Mouse (Mus musculus) hindbrain, embryonic 14.5 days (tissue): ENCODE measurements around the gene Lama5. TPM values are rescaled to one million over a fixed set of nuclear protein-coding genes. Genes with fewer than 3 reads are reported as not detected.
A peak's percentile ranks its signal among the peaks of the same experiment; 100 is the strongest.

Source experiments
- ATAC-seq: fragments of 200-750 bp; cut with Nextera tagmentation; 2 replicates; pipeline ENCODE4 v1.8.0; 2017; ENCODE audit warnings: moderate number of reproducible peaks, mild to moderate bottlenecking, moderate TSS enrichment, moderate library complexity; ENCODE audit not compliant: low FRiP score
- DNase-seq: peaks from one replicate; pipeline ENCODE4 v3.0.0-alpha.2; 2015; ENCODE audit warnings: low spot score
- H3K27ac ChIP-seq: fragments of 300-500 bp; sonication (generic); 2 replicates; pipeline ENCODE4 v1.5.1; 2014; ENCODE audit warnings: mild to moderate bottlenecking, moderate library complexity
- H3K27me3 ChIP-seq: fragments of 300-500 bp; sonication (generic); 2 replicates; pipeline ENCODE4 v1.6.1; 2014; ENCODE audit warnings: mild to moderate bottlenecking, low read length, mixed read lengths; ENCODE audit not compliant: control insufficient read depth, insufficient read depth
- H3K36me3 ChIP-seq: fragments of 300-500 bp; sonication (generic); replicated peaks from 2 replicates; pipeline ENCODE4 v1.6.1; 2014; ENCODE audit not compliant: control insufficient read depth, insufficient read depth
- H3K4me1 ChIP-seq: fragments of 300-500 bp; sonication (generic); replicated peaks from 2 replicates; pipeline ENCODE4 v1.6.1; 2014; ENCODE audit warnings: antibody characterized with exemption, low read length, mixed read lengths; ENCODE audit not compliant: control insufficient read depth, insufficient read depth
- H3K4me2 ChIP-seq: fragments of 300-500 bp; sonication (generic); replicated peaks from 2 replicates; pipeline ENCODE4 v1.6.1; 2014; ENCODE audit warnings: mild to moderate bottlenecking, moderate library complexity
- H3K4me3 ChIP-seq: fragments of 300-500 bp; sonication (generic); replicated peaks from 2 replicates; pipeline ENCODE4 v1.5.1; 2014; ENCODE audit warnings: mild to moderate bottlenecking, low read length
- H3K9ac ChIP-seq: fragments of 300-500 bp; sonication (generic); 2 replicates; pipeline ENCODE4 v1.6.1; 2014
- H3K9me3 ChIP-seq: fragments of 300-500 bp; sonication (generic); 2 replicates; pipeline ENCODE4 v1.6.1; 2016; ENCODE audit warnings: low read length; ENCODE audit not compliant: control insufficient read depth
- WGBS: fragments of 180-500 bp; shearing (Covaris S2); extraction: QIAGEN DNeasy Blood & Tissue Kit; methylation state at CpG from one replicate; pipeline ENCODE4 v1.1.7; 2014; 5-methylcytosine and 5-hydroxymethylcytosine counted together
- polyA plus RNA-seq: library from polyadenylated mRNA; unstranded; fragments of >200 nt; fragmentation: Nextera tagmentation; extraction: Ambion mirVana; gene quantifications from 2 replicates; pipeline ENCODE4 v1.2.1, GENCODE M21; 2014

Lama5 gene
- polyA plus RNA-seq, 1 experiment from 2014 or later, result 2.9 TPM

DNA sequence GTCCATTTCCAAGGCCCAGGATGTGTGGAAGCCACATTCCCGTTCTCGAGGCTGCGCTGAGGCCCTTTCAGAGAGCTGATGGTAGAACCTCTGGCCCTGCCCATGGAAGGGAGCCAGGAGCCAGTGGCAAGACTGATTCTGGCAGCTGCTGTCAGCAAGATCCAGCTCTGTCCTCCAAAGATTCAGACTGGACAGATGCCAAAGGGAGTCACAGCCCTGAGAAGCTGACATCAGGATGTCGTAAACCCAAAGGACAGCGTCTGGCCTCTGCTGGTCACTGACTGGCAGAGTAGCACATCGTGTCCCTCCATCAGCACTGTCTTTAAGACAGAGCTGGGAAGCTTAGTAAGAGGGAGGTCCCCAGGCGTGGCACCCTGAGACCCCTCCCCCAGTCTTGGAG, 2.9 kb upstream of the Lama5 start:
- Histone ChIP-seq H3K27ac (no peak overlapping the region), H3K4me1 (peaks cover 14% of the 10 kb centered on the region), H3K9ac (no peak overlapping the region), H3K4me2 (no peak overlapping the region), H3K4me3 (no peak overlapping the region), H3K36me3 (no peaks in the 10 kb centered on the region), H3K9me3 (no peaks in the 10 kb centered on the region), H3K27me3 (peaks cover 31% of the 10 kb centered on the region)
- WGBS, result 51% methylated on average over 7 of the region's 7 CpGs
- ATAC-seq (no peak), DNase-seq (no peak)

DNA sequence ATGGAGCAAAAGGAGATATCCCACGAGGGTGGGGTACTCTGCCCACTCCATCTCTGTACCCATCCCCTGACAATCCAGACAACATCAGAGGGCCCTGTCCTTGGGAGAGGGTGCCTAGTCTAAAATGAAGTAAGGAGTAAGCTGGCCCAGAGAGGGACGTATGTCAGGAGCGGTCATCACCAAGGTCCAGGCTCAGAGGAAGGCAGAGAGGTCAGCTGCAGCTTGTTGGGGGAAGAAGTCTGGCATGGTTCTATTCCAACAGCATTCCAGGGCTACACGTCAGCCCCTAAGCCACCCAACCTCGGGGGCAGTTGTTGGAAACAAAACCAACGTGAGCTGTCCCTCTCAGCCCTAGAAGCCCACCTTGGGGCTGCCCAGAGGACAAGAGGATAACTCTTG, 2.4 kb upstream of the Lama5 start:
- H3K4me1 ChIP-seq, result peaks cover 14% of the 10 kb centered on the region
- no peak for ATAC-seq
- H3K9me3 ChIP-seq, result no peaks in the 10 kb centered on the region
- no peak for DNase-seq
- no peaks in the 10 kb centered on the region for H3K36me3 ChIP-seq
- peaks cover 34% of the 10 kb centered on the region for H3K27me3 ChIP-seq
- no peak overlapping the region for H3K27ac ChIP-seq
- WGBS, result 57% methylated on average over 6 of the region's 6 CpGs
- no peak overlapping the region for H3K9ac ChIP-seq
- H3K4me2 ChIP-seq, result no peak overlapping the region
- H3K4me3 ChIP-seq, result no peak overlapping the region

DNA sequence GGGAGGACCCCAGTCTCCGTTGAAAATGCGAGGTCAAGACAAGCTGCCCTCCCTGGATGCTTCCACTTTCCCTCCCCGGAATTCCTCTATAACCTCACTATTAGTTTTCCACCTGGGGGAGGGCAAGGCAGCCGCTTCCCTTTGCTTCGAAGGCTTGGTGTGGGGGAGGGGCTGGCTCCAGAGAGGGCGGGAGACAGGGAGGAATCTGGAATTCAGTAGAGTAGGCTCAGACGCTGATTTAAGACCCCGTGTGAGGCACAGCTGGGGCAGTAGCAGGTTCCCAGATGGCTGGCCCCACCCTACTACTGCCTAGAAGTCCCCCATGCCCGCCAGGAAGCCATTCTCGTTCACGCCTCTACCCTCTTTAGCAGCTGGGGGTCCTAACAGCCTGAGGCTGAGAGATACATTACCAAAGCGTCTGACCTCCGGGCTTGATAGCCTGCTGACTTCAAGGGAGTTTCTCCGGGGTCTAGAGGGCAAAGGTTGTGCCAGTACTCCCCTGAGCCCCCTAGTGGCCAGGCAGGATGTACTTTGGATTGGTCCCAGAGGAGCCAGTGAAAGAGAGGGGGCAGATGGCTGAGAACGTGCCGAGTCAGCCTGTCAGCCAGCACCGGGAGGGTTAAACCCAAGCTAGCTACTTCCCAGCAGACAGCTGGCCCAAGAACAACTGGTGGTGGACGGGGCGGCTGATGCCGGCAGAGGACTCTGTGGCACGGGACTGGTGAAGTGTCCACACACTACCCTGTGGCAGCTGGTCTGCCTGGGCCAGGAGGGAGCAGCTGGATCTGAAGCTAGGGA, 1.8 kb upstream of the Lama5 start:
- H3K27me3 ChIP-seq, result peaks cover 34% of the 10 kb centered on the region
- H3K36me3 ChIP-seq, result no peaks in the 10 kb centered on the region
- H3K4me2 ChIP-seq, result peak overlapping the region; percentile 28; the same call in 1 of the 2 replicates
- H3K9ac ChIP-seq, result no peak overlapping the region
- peaks cover 14% of the 10 kb centered on the region for H3K4me1 ChIP-seq
- WGBS, result under 1% methylated on average over 21 of the region's 21 CpGs
- no peaks in the 10 kb centered on the region for H3K9me3 ChIP-seq
- H3K4me3 ChIP-seq, result no peak overlapping the region
- DNase-seq (no peak), ATAC-seq (peak; percentile 46; the same call in 1 of the 2 replicates)
- H3K27ac ChIP-seq, result no peak overlapping the region

DNA sequence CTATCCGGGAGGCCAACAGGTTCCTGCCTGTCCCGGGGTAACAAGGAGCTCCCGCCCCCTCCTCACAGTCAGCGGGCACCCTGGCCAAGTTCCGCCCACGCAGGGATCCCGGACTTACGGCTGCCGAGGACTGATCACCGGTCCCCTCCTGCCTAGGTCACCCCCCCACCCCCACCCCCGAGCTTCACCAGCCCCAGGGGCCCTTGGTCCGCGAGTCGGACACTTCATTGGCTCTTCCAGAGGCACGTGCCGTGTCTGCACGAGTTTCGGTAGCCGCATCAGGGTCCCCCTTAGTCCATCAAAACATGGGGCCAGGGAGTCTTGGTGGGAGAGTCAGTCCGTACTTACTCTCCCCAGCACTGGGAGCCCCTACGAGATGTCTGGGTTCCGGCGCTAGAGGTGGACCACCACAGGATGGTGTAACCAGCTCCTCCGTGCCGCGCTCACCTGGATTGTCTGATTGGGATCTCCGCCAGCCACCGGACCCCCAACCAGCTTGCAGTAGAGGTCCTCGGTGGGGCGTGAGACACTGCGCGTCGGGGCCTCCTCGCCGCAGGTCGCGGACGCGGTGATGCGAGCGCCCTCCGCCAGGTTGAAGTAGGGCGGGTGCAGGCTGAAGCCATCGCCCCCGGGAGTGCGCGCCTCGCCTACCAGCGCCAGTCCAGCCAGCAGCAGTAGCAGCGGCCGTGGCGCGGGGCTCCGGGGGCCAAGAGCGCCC, 456 bp downstream of the Lama5 start:
- Histone ChIP-seq H3K27ac (no peak overlapping the region), H3K4me3 (peak overlapping the region; percentile 57), H3K9ac (peak overlapping the region; percentile 64), H3K4me1 (peaks cover 14% of the 10 kb centered on the region), H3K9me3 (no peaks in the 10 kb centered on the region), H3K36me3 (no peaks in the 10 kb centered on the region), H3K4me2 (peak overlapping the region; percentile 99), H3K27me3 (peaks cover 34% of the 10 kb centered on the region)
- under 1% methylated on average over 55 of the region's 55 CpGs for WGBS
- no peak for DNase-seq
- ATAC-seq, result peak; percentile 26

DNA sequence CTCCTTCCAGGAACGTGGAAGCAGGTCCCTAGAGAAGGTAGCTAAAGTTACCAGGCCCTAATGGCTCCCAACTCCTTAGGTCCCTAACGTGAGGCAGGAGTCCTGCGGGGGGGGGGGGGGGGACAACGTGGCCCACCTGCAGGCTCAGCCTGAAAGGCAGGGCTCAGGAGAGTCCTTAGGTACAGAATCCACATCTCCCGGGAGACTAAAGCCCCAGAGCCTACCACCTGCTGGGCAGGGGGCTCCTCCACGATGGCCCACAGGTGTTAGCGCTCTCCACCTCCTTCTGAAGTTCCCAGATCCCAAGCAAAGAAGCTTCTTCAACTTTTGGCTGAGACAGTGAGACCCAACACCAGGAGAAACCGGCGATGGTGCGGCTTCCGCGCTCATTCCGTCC, 1.0 kb downstream of the Lama5 start:
- Histone ChIP-seq H3K4me1 (peaks cover 14% of the 10 kb centered on the region), H3K36me3 (no peaks in the 10 kb centered on the region), H3K27ac (no peak overlapping the region), H3K9me3 (no peaks in the 10 kb centered on the region), H3K27me3 (peaks cover 34% of the 10 kb centered on the region), H3K4me3 (peak overlapping the region; percentile 57), H3K4me2 (peak overlapping the region; percentile 99), H3K9ac (no peak overlapping the region)
- 1% methylated on average over 11 of the region's 13 CpGs for WGBS
- DNase-seq (no peak), ATAC-seq (no peak)

DNA sequence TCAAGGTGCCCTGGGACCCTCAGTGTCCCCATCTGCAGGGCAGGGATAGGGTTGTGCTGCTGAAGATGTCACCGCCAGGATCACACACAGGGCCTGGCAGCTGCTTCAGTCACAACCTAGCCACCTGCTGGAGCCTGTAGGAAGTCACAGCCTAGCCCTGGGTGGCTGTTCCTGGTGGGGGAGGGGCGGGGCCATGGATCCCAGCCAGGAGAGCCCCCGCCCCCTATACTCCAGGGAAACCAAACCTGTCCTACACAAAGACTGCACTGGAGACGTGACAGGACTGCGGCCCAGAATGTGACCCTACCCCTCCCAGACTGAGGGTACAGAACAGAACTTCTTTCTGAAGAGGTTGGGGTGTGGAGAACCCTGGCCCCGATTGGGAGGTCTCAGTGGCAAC, 3.4 kb downstream of the Lama5 start:
- Histone ChIP-seq H3K4me3 (no peak overlapping the region), H3K4me1 (peaks cover 8% of the 10 kb centered on the region), H3K9me3 (no peaks in the 10 kb centered on the region), H3K27me3 (peaks cover 34% of the 10 kb centered on the region), H3K9ac (no peak overlapping the region), H3K27ac (no peak overlapping the region), H3K36me3 (no peaks in the 10 kb centered on the region), H3K4me2 (no peak overlapping the region)
- 10% methylated on average over 6 of the region's 6 CpGs for WGBS
- 0 out of 2 replicates have a peak, but pooled peaks have one; percentile 34 for ATAC-seq
- DNase-seq, result no peak

DNA sequence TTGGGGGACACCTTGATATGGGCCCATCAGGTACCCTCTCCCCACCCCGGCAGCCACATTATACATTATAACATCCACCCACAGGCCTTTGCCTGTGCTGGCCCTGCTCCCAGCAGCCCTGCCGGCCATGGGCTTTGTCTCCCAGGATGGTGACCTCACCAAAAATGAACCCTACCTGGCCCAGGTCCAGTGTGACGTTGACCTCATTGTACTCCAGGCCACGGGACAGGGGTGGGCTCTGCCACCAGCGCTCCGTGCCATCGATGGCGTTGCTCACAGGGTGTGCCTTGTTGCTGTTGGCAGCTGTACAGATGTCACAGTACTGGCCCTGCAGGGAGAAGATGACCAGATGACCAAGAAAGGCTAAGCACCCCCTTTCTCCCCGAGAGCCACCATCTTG, 4.6 kb downstream of the Lama5 start:
- DNase-seq (no peak), ATAC-seq (no peak)
- peaks cover 6% of the 10 kb centered on the region for H3K4me1 ChIP-seq
- WGBS, result 94% methylated on average over 9 of the region's 9 CpGs
- no peak overlapping the region for H3K9ac ChIP-seq
- no peaks in the 10 kb centered on the region for H3K36me3 ChIP-seq
- H3K4me3 ChIP-seq, result no peak overlapping the region
- H3K9me3 ChIP-seq, result no peaks in the 10 kb centered on the region
- H3K4me2 ChIP-seq, result no peak overlapping the region
- peaks cover 25% of the 10 kb centered on the region for H3K27me3 ChIP-seq
- H3K27ac ChIP-seq, result no peak overlapping the region

DNA sequence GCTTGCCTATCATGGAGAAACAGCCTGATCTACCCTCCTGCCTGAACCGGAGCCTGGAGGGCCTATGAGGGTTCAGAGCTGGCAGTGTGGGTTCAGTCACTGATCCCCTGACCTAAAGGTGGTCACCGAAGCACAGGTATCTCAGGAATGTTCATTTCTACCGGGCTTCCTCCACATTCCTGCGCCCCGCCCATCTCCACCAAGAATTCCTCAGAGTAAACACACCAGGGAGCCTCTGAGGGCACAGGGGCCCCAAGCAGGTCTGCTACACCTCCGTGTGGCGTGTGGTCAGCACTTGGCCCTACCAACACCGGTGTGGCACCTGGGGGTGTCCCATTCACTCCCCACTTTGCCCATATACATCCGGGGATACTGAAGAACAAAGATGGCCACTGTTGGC, 5.5 kb downstream of the Lama5 start:
- WGBS, result 84% methylated on average over 9 of the region's 9 CpGs
- Histone ChIP-seq H3K27ac (no peak overlapping the region), H3K27me3 (peaks cover 16% of the 10 kb centered on the region), H3K36me3 (no peaks in the 10 kb centered on the region), H3K9ac (no peak overlapping the region), H3K4me2 (no peak overlapping the region), H3K4me3 (no peak overlapping the region), H3K4me1 (no peaks in the 10 kb centered on the region; the same call in 1 of the 2 replicates), H3K9me3 (no peaks in the 10 kb centered on the region)
- DNase-seq, result no peak
- no peak for ATAC-seq

DNA sequence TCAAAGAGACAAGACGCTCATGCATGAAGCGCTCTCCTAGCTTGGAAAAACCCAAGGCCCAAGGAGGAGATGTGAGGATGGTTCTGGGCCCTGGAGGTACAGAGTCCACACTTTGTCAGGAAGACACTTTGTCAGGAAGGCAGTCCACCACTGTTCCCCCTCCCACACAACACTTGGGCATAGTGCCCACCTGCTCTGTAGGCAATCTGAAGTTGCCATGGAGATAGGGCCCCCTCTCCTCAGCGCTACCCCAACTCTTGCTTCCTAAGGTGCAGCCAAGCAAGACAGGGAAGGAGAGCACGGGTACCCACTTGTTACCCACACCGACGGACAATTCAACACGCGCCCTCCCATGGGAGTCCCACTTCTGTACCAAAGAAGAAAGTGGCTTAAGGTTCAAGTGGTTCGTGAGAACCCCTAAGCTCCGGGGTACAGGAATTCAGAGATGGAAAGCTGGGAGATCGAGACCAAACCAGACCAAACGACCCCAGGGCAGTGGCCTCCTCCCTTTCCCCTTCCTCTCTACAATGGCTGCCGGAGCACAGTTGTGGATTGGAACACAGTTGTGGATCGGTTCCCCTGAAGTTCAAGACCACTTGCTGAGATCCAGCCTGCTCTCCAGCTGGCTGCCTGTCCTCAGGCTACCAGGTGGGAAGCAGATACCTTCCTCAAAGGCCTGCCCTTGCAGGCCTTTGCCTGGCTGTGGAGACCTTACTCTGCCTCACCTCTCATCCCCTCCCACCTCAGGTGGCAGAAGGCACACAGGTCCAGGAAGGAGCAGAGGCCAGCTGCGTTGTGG, 6.3 kb downstream of the Lama5 start:
- ATAC-seq (no peak), DNase-seq (no peak)
- Histone ChIP-seq H3K9ac (no peak overlapping the region), H3K9me3 (no peaks in the 10 kb centered on the region), H3K4me1 (no peaks in the 10 kb centered on the region; the same call in 1 of the 2 replicates), H3K27me3 (peaks cover 8% of the 10 kb centered on the region), H3K4me2 (no peak overlapping the region), H3K27ac (no peak overlapping the region), H3K36me3 (no peaks in the 10 kb centered on the region), H3K4me3 (no peak overlapping the region)
- WGBS, result 65% methylated on average over 15 of the region's 15 CpGs
